Mouse (Mus musculus) midbrain, embryonic 12.5 days (tissue): ENCODE data around the gene Tnfsf13b. TPM values are rescaled to one million over a fixed set of nuclear protein-coding genes. Genes with fewer than 3 reads are reported as not detected.
A peak's percentile ranks its signal among the peaks of the same experiment; 100 is the strongest.

Experiments used
- ATAC-seq: fragments of 200-750 bp; cut with Nextera tagmentation; 2 replicates; pipeline ENCODE4 v1.8.0; 2017; ENCODE audit warnings: low read depth, moderate TSS enrichment, moderate library complexity; ENCODE audit not compliant: low FRiP score
- H3K27ac ChIP-seq: fragments of 300-500 bp; sonication (generic); replicated peaks from 2 replicates; pipeline ENCODE4 v1.5.1; 2016; ENCODE audit warnings: mild to moderate bottlenecking
- H3K27me3 ChIP-seq: fragments of 300-500 bp; sonication (generic); 2 replicates; pipeline ENCODE4 v1.6.1; 2016; ENCODE audit warnings: mild to moderate bottlenecking
- H3K36me3 ChIP-seq: fragments of 300-500 bp; sonication (generic); 2 replicates; pipeline ENCODE4 v1.6.1; 2016
- H3K4me1 ChIP-seq: fragments of 300-500 bp; sonication (generic); 2 replicates; pipeline ENCODE4 v1.6.1; 2016
- H3K4me2 ChIP-seq: fragments of 300-500 bp; sonication (generic); replicated peaks from 2 replicates; pipeline ENCODE4 v1.6.1; 2016; ENCODE audit warnings: mild to moderate bottlenecking, moderate library complexity
- H3K4me3 ChIP-seq: fragments of 300-500 bp; sonication (generic); 2 replicates; pipeline ENCODE4 v1.5.1; 2016; ENCODE audit warnings: mild to moderate bottlenecking
- H3K9ac ChIP-seq: fragments of 300-500 bp; sonication (generic); replicated peaks from 2 replicates; pipeline ENCODE4 v1.6.1; 2016; ENCODE audit warnings: mild to moderate bottlenecking, moderate library complexity
- H3K9me3 ChIP-seq: fragments of 300-500 bp; sonication (generic); 2 replicates; pipeline ENCODE4 v1.6.1; 2016; ENCODE audit warnings: mild to moderate bottlenecking
- WGBS: fragments of 180-500 bp; shearing (Covaris S2); methylation state at CpG from one replicate; pipeline ENCODE4 v1.1.7; 2016; 5-methylcytosine and 5-hydroxymethylcytosine counted together
- polyA plus RNA-seq: library from polyadenylated mRNA; unstranded; fragments of >200 nt; fragmentation: Nextera tagmentation; extraction: Ambion mirVana; gene quantifications from 2 replicates; pipeline ENCODE4 v1.2.1, GENCODE M21; 2016

Gene Tnfsf13b
- polyA plus RNA-seq, 1 experiment from 2014 or later: 0.22 TPM

DNA sequence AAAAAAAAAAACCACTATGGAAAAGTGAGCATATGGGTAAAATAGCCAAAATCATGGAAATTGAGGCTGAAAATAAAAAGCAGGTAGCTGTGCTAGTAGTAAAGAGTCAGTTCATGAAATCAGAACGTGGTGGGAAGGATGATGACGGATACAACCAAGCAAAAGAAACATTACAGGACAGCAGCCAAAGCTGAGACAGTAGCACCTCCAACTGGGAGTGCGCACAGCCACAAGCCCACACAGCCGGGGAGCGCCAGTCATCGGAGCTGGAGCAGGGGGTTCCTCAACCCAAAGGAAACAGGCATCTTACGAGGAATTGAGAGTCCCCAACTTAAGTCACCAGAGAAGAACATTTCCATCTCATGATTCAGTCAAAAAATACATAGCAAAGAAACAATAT lies 2.2 kb upstream of the Tnfsf13b start:
- ATAC-seq: no peak
- Histone ChIP-seq H3K36me3 (no peaks in the 10 kb centered on the region), H3K4me3 (no peak overlapping the region), H3K4me2 (no peak overlapping the region), H3K4me1 (no peaks in the 10 kb centered on the region), H3K27me3 (peaks cover 37% of the 10 kb centered on the region), H3K9me3 (no peaks in the 10 kb centered on the region), H3K9ac (no peak overlapping the region), H3K27ac (no peak overlapping the region)
- 84% methylated on average over 7 of the region's 7 CpGs for WGBS

DNA sequence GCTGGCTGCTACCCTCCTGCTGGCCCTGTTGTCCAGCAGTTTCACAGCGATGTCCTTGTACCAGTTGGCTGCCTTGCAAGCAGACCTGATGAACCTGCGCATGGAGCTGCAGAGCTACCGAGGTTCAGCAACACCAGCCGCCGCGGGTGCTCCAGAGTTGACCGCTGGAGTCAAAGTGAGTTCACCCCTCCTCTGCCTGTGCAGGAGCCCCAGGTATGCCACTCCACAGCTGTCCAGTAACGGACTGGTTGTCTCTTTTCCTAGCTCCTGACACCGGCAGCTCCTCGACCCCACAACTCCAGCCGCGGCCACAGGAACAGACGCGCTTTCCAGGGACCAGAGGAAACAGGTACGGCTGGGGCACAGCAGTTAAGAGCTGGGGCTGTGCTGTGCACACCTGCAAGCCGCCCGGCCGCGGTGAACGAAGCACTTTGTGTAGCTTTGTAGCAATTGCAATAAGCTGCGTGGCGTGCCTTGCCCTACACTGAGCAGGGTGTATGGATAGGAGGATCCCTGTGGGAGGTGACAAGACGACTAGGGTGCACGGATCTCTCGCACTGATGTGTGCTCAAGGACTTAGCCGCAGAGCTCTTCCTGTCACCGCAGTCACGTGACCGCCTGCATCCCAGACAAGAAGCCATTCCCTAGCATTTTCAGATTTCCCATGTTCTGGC lies 856 bp downstream of the Tnfsf13b start:
- H3K27ac ChIP-seq: no peak overlapping the region
- peak overlapping the region; percentile 71 for H3K4me2 ChIP-seq
- WGBS: 7% methylated on average over 29 of the region's 29 CpGs
- H3K27me3 ChIP-seq: peaks cover 37% of the 10 kb centered on the region
- H3K4me1 ChIP-seq: no peaks in the 10 kb centered on the region
- H3K9ac ChIP-seq: peak overlapping the region; percentile 48
- H3K9me3 ChIP-seq: no peaks in the 10 kb centered on the region
- ATAC-seq: peak; percentile 76
- H3K4me3 ChIP-seq: peak overlapping the region; percentile 49
- no peaks in the 10 kb centered on the region for H3K36me3 ChIP-seq

DNA sequence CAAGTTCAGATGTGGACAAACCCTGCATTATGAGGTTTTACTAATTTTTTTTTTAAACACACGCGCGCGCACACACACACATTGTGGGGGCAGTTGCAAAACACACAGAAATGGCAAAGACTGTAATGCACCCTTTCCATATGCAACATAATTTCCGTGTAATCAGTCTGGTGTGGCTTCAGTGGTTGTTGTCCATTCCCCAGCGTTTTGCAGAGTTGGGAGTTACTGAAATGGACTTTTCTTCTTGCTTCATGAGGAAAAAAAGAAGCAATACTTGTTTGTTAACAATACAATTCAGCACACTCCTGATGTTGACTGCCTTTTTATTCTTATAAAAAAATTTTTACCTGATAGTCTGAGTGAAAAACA lies 1.4 kb downstream of the Tnfsf13b start:
- no peaks in the 10 kb centered on the region for H3K36me3 ChIP-seq
- whole genome bisulfite sequencing: 36% methylated on average over 6 of the region's 6 CpGs
- H3K4me3 ChIP-seq: peak overlapping the region; percentile 49
- H3K9ac ChIP-seq: peak overlapping the region; percentile 48; the same call in 1 of the 2 replicates
- ATAC-seq: no peak
- no peaks in the 10 kb centered on the region for H3K4me1 ChIP-seq
- no peaks in the 10 kb centered on the region for H3K9me3 ChIP-seq
- H3K27me3 ChIP-seq: peaks cover 37% of the 10 kb centered on the region
- H3K27ac ChIP-seq: no peak overlapping the region
- H3K4me2 ChIP-seq: peak overlapping the region; percentile 71

GRCm38 (mm10) chr8:10016252-10016651 lies 10.0 kb downstream of the Tnfsf13b start:
- WGBS: 67% methylated on average over 1 of the region's 1 CpGs
- no peak for ATAC-seq
- H3K27ac ChIP-seq: no peak overlapping the region

DNA sequence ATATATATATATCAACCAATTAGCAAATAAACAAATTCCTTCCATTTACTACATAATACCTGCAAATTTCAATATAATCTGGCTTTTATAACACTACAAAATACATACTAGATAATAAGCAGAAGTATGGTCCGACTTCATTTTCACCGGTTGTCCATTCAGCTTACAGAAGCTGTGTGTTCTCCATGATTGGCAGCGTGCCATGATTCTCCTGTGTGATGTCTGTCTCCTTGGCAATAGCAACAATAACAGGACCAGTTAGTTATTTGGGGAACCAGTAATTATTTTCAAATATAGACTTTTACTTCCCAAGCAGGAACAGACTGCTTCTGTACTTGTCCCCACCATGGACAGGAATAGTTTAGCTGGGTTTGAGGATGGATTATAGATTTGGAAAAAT lies 11.0 kb downstream of the Tnfsf13b start:
- ATAC-seq: no peak
- H3K4me1 ChIP-seq: peaks cover 5% of the 10 kb centered on the region; the same call in 1 of the 2 replicates
- no peak overlapping the region for H3K4me2 ChIP-seq
- no peak overlapping the region for H3K27ac ChIP-seq
- no peak overlapping the region for H3K4me3 ChIP-seq
- 87% methylated on average over 3 of the region's 3 CpGs for WGBS
- no peaks in the 10 kb centered on the region for H3K9me3 ChIP-seq
- H3K36me3 ChIP-seq: no peaks in the 10 kb centered on the region
- H3K27me3 ChIP-seq: peaks cover 6% of the 10 kb centered on the region; the same call in 1 of the 2 replicates
- H3K9ac ChIP-seq: no peak overlapping the region

More at GRCm38 (mm10) chr8:10016252-10016651, 10.0 kb downstream of the Tnfsf13b start:
- Histone ChIP-seq H3K9me3 (no peaks in the 10 kb centered on the region), H3K4me1 (peaks cover 5% of the 10 kb centered on the region; the same call in 1 of the 2 replicates), H3K4me2 (no peak overlapping the region), H3K4me3 (no peak overlapping the region), H3K36me3 (no peaks in the 10 kb centered on the region), H3K27me3 (peaks cover 6% of the 10 kb centered on the region; the same call in 1 of the 2 replicates), H3K9ac (no peak overlapping the region)

DNA sequence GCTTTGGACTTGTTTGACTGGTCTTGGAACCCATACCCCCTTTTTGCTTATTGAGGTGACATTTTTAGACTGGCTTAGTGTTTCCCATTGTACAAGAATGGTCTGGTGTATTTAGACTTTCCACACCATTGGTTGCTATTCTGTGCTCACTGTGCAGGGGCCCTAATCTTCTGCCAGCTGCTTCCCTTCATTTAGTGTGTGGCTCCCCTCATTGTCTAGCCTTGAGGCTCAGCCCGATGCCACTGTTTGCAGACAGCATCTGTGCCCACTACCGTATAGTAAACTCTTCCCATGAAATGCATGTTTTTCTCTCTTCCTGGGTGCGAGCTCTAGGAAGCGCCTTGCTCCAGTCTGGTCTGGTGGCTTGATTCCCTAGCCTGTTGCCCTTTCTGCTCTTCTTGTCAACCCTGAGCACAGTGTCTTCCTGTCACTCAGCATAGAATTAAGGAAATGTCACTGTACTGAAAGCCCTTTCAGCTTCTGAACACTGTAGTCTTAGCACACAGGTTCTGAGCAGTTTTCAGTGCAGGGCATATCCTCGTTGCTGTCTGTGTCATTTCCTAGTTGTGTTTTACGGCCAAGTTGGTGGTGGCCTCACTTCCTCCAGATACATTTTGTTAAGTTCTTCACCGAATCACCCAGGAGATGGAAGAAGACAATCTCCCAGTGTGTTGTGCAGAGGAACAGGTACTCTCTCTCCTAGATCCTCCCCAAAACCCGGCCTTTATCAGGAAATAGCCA lies 24.2 kb downstream of the Tnfsf13b start:
- Histone ChIP-seq H3K36me3 (no peaks in the 10 kb centered on the region), H3K9me3 (no peaks in the 10 kb centered on the region), H3K4me1 (no peaks in the 10 kb centered on the region), H3K4me2 (no peak overlapping the region), H3K27me3 (no peaks in the 10 kb centered on the region), H3K27ac (no peak overlapping the region), H3K9ac (no peak overlapping the region), H3K4me3 (no peak overlapping the region)
- ATAC-seq: no peak
- WGBS: 70% methylated on average over 8 of the region's 8 CpGs

- 88% methylated on average over 9 of the region's 9 CpGs for WGBS
- no peaks in the 10 kb centered on the region for H3K36me3 ChIP-seq
- H3K4me2 ChIP-seq: no peak overlapping the region
- no peak overlapping the region for H3K27ac ChIP-seq
- H3K27me3 ChIP-seq: no peaks in the 10 kb centered on the region
- no peak overlapping the region for H3K9ac ChIP-seq
- no peaks in the 10 kb centered on the region for H3K9me3 ChIP-seq
- no peak overlapping the region for H3K4me3 ChIP-seq
- no peak for ATAC-seq
- no peaks in the 10 kb centered on the region for H3K4me1 ChIP-seq
These were observed 24.9 kb downstream of the Tnfsf13b start for GRCm38 (mm10) chr8:10031177-10031576.

DNA sequence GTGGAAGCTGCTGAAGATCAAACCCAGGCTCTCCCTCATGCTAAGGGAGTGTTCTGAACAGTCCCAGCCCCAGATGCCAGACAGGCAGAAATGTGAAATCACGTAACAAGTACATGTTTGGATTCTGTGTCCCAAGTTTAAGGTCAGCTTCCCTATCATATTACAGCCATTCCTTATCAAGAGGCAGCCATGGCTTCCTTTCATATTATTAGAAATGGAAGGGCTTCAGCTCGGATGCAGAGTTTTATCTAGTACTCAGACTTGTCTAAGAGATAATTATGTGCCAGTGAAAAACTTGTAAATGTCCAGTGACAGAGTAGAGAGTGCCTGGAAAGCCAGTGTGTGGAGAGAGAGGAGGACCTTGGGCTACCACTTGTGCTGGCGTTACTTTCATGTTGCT lies 34.6 kb downstream of the Tnfsf13b start:
- no peaks in the 10 kb centered on the region for H3K36me3 ChIP-seq
- no peaks in the 10 kb centered on the region for H3K9me3 ChIP-seq
- no peak overlapping the region for H3K9ac ChIP-seq
- 72% methylated on average over 3 of the region's 3 CpGs for WGBS
- H3K27ac ChIP-seq: no peak overlapping the region
- H3K27me3 ChIP-seq: no peaks in the 10 kb centered on the region
- ATAC-seq: no peak
- no peak overlapping the region for H3K4me3 ChIP-seq
- H3K4me1 ChIP-seq: no peaks in the 10 kb centered on the region
- H3K4me2 ChIP-seq: no peak overlapping the region

- H3K9me3 ChIP-seq: no peaks in the 10 kb centered on the region
- no peaks in the 10 kb centered on the region for H3K27me3 ChIP-seq
- 55% methylated on average over 13 of the region's 13 CpGs for WGBS
- H3K4me1 ChIP-seq: no peaks in the 10 kb centered on the region
- H3K27ac ChIP-seq: no peak overlapping the region
- no peak overlapping the region for H3K4me2 ChIP-seq
- H3K4me3 ChIP-seq: no peak overlapping the region
- H3K36me3 ChIP-seq: no peaks in the 10 kb centered on the region
- ATAC-seq: no peak
- no peak overlapping the region for H3K9ac ChIP-seq
These were observed 37.7 kb downstream of the Tnfsf13b start for GRCm38 (mm10) chr8:10043842-10044510.

- 81% methylated on average over 1 of the region's 1 CpGs for WGBS
- Histone ChIP-seq H3K36me3 (no peaks in the 10 kb centered on the region), H3K4me3 (no peak overlapping the region), H3K4me2 (no peak overlapping the region), H3K9me3 (no peaks in the 10 kb centered on the region), H3K9ac (no peak overlapping the region), H3K27me3 (no peaks in the 10 kb centered on the region), H3K4me1 (no peaks in the 10 kb centered on the region), H3K27ac (no peak overlapping the region)
- no peak for ATAC-seq
These were observed 39.5 kb downstream of the Tnfsf13b start for GRCm38 (mm10) chr8:10045743-10046142.

GRCm38 (mm10) chr8:10049162-10049561 lies 42.9 kb downstream of the Tnfsf13b start:
- Histone ChIP-seq H3K4me3 (no peak overlapping the region), H3K4me1 (0 out of 2 replicates have a peak, but pooled peaks cover 4% of the 10 kb centered on the region), H3K9me3 (no peaks in the 10 kb centered on the region), H3K9ac (no peak overlapping the region), H3K27me3 (no peaks in the 10 kb centered on the region), H3K4me2 (no peak overlapping the region), H3K36me3 (no peaks in the 10 kb centered on the region), H3K27ac (no peak overlapping the region)
- 78% methylated on average over 8 of the region's 8 CpGs for WGBS
- ATAC-seq: no peak

- no peaks in the 10 kb centered on the region for H3K9me3 ChIP-seq
- ATAC-seq: no peak
- no peak overlapping the region for H3K4me2 ChIP-seq
- H3K9ac ChIP-seq: no peak overlapping the region
- H3K4me3 ChIP-seq: no peak overlapping the region
- no peak overlapping the region for H3K27ac ChIP-seq
- 71% methylated on average over 3 of the region's 3 CpGs for WGBS
- no peaks in the 10 kb centered on the region for H3K36me3 ChIP-seq
- 0 out of 2 replicates have a peak, but pooled peaks cover 4% of the 10 kb centered on the region for H3K4me1 ChIP-seq
- no peaks in the 10 kb centered on the region for H3K27me3 ChIP-seq
These were observed 45.3 kb downstream of the Tnfsf13b start for GRCm38 (mm10) chr8:10051576-10051975.
